Comparison of ENCODE assay signal across 14 mouse cellular contexts in genomic region chr7:81672735-81673291, GRCm38 (mm10). TPM values are rescaled to one million over a fixed set of nuclear protein-coding genes. Genes with fewer than 3 reads are reported as not detected.
DNase-seq lines count a peak whose midpoint lies in the region; ATAC-seq and TF ChIP-seq lines count a peak whose summit lies in the region.
"Had no signal": no experiment of that assay in that cellular context is flagged by ENCODE, and none has a peak within 500 bp of the region (broad histone marks: within the 10 kb centered on the region; RNA-seq: fewer than 3 reads in every experiment).

No protein-coding gene starts in this region.

- WGBS in heart, embryonic 14.5 days: 34% methylated on average over 10 of the region's 10 CpGs
- 34% methylated on average over 10 of the region's 10 CpGs for WGBS in forebrain, embryonic 16.5 days
- 67% methylated on average over 10 of the region's 10 CpGs for WGBS in midbrain, embryonic 14.5 days

- intact Hi-C loops in left cerebral cortex, adult 2 months (cut with DNase I): no loop called here

- peaks cover 22 to 26% of the 10 kb centered on the region in 2 experiments for H3K4me1 ChIP-seq in heart, embryonic 14.5 days (ENCODE audit: control insufficient read depth in 2 of 2, insufficient read depth in 2 of 2, low read length in 2 of 2)
- peaks cover 12% of the 10 kb centered on the region for H3K4me1 ChIP-seq in forebrain, embryonic 16.5 days (replicated peaks; ENCODE audit: control insufficient read depth, insufficient read depth, low read length)
- peaks cover 3% of the 10 kb centered on the region; the same call in 1 of the 2 replicates for H3K4me1 ChIP-seq in midbrain, embryonic 14.5 days (ENCODE audit: control insufficient read depth, insufficient read depth, low read length)

- ATAC-seq in heart, embryonic 14.5 days (ENCODE audit: insufficient number of reproducible peaks, insufficient read depth, low FRiP score, low read depth): no peak
- ATAC-seq in forebrain, embryonic 16.5 days: peak; percentile 53
- no peak for ATAC-seq in midbrain, embryonic 14.5 days (ENCODE audit: low FRiP score, low TSS enrichment)

- TF ChIP-seq CTCF in left cerebral cortex, adult 2 months (IDR thresholded peaks at IDR 0.05): no peak

- H3K36me3 ChIP-seq in heart, embryonic 14.5 days (ENCODE audit: control insufficient read depth, insufficient read depth, low read length): no peaks in the 10 kb centered on the region
- no peaks in the 10 kb centered on the region; the same call in 1 of the 2 replicates for H3K36me3 ChIP-seq in forebrain, embryonic 16.5 days (ENCODE audit: control insufficient read depth, insufficient read depth)
- H3K36me3 ChIP-seq in midbrain, embryonic 14.5 days (ENCODE audit: control insufficient read depth, insufficient read depth, low read length): no peaks in the 10 kb centered on the region

- peak overlapping the region; percentile 51 for H3K4me2 ChIP-seq in heart, embryonic 14.5 days (ENCODE audit: low read length)
- peak overlapping the region; percentile 39 for H3K4me2 ChIP-seq in forebrain, embryonic 16.5 days (ENCODE audit: low read length)
- H3K4me2 ChIP-seq in midbrain, embryonic 14.5 days (ENCODE audit: low read length): no peak overlapping the region
- H3K4me2 ChIP-seq: liver, embryonic 11.5 days had no signal

- peak overlapping the region; percentile 47; the same call in 1 of the 2 replicates for H3K9ac ChIP-seq in heart, embryonic 14.5 days (ENCODE audit: low read length)
- H3K9ac ChIP-seq in forebrain, embryonic 16.5 days (replicated peaks; ENCODE audit: low read depth, low read length): 0 out of 2 replicates have a peak overlapping the region, but pooled peaks have one; percentile 13
- no peak overlapping the region for H3K9ac ChIP-seq in midbrain, embryonic 14.5 days (replicated peaks; ENCODE audit: low read length)

- H3K27ac ChIP-seq in heart, embryonic 14.5 days (replicated peaks in 1 of 2; ENCODE audit: control insufficient read depth in 1 of 2, insufficient read depth in 1 of 2, low read depth in 2 of 2, low read length in 2 of 2): peak overlapping the region; percentile 79 to 88
- H3K27ac ChIP-seq in left cerebral cortex, adult 2 months: no peak overlapping the region
- H3K27ac ChIP-seq in forebrain, embryonic 16.5 days (ENCODE audit: low read length): peak overlapping the region; percentile 72
- H3K27ac ChIP-seq in midbrain, embryonic 14.5 days (replicated peaks; ENCODE audit: low read depth, low read length): peak overlapping the region; percentile 58

- no peaks in the 10 kb centered on the region for H3K9me3 ChIP-seq in heart, embryonic 14.5 days (ENCODE audit: control insufficient read depth, low read length)
- H3K9me3 ChIP-seq in forebrain, embryonic 16.5 days (ENCODE audit: control insufficient read depth, low read length): 0 out of 2 replicates have a peak, but pooled peaks cover 3% of the 10 kb centered on the region
- H3K9me3 ChIP-seq in midbrain, embryonic 14.5 days (ENCODE audit: control insufficient read depth, low read length): no peaks in the 10 kb centered on the region

- DNase-seq in heart, adult 8-10 months (ENCODE audit: low spot score): no peak
- DNase-seq in left cerebral cortex, adult 2 months (ENCODE audit: extremely low spot score in 1 of 2, low spot score in 2 of 2): no peak
- DNase-seq in left cerebral cortex, adult 9 months (ENCODE audit: low spot score in 2 of 2): no peak
- peak; percentile 58 for DNase-seq in midbrain, embryonic 14.5 days
- DNase-seq in spleen, postnatal 4 days (ENCODE audit: low spot score in 2 of 2): no peak
- DNase-seq: adrenal gland, postnatal 10 days; gastrocnemius, postnatal 14 days; lung, postnatal 4 days; thymus, adult 2 months had no signal

- H3K27me3 ChIP-seq in heart, embryonic 14.5 days (ENCODE audit: control insufficient read depth, insufficient read depth, low read length): no peaks in the 10 kb centered on the region
- H3K27me3 ChIP-seq in forebrain, embryonic 16.5 days (replicated peaks; ENCODE audit: control insufficient read depth, insufficient read depth, low read length): no peaks in the 10 kb centered on the region
- no peaks in the 10 kb centered on the region for H3K27me3 ChIP-seq in midbrain, embryonic 14.5 days (ENCODE audit: control insufficient read depth, insufficient read depth, low read length)

- 0 out of 4 replicates have a peak overlapping the region, but pooled peaks of 1 of the 2 experiments have one; percentile 6 for H3K4me3 ChIP-seq in heart, embryonic 14.5 days (ENCODE audit: control insufficient read depth in 1 of 2, insufficient read depth in 1 of 2, low read depth in 1 of 2, low read length in 2 of 2)
- H3K4me3 ChIP-seq in left cerebral cortex, adult 2 months: 0 out of 2 replicates have a peak overlapping the region, but pooled peaks have one; percentile 13
- peak overlapping the region; percentile 9; the same call in 1 of the 2 replicates for H3K4me3 ChIP-seq in forebrain, embryonic 16.5 days (replicated peaks; ENCODE audit: low read length)
- H3K4me3 ChIP-seq in midbrain, embryonic 14.5 days (replicated peaks; ENCODE audit: low read depth, low read length): no peak overlapping the region
- H3K4me3 ChIP-seq: erythroblast, embryonic 14.5 days; myocyte had no signal

RNA-seq across cellular contexts. Expression of gene Homer2, which starts 34.5 kb away (rescaled TPM):
- polyA plus RNA-seq in heart, embryonic 14.5 days (2014; fragmentation: Nextera tagmentation; extraction: Ambion mirVana): 80.4 and 84.1 TPM in 2 replicates
- 100 to 1,000 TPM in 2 of 4 experiments, 10 to 100 TPM in 2; 87.9 to 110 (median 104) TPM for total RNA-seq in heart, adult 8-10 months (2022)
- 10 to 100 TPM; 68.1 to 77.5 TPM for total RNA-seq in left cerebral cortex, adult 2 months (2021)
- 16.8 and 19.1 TPM in 2 replicates for polyA plus RNA-seq in forebrain, embryonic 16.5 days (2015; fragmentation: Nextera tagmentation; extraction: Ambion mirVana)
- 19.1 and 21.7 TPM in 2 replicates for polyA plus RNA-seq in midbrain, embryonic 14.5 days (2014; fragmentation: Nextera tagmentation; extraction: Ambion mirVana)
- polyA plus RNA-seq: myocyte had no signal
